Mouse (Mus musculus) frontal cortex, postnatal 14 days (tissue): ENCODE data around the gene Vamp5.

ENCODE experiments used
- DNase-seq, 2 experiments: peaks; one replicate each; pipeline ENCODE4 v3.0.0; 2022; ENCODE audit warnings: low spot score in 2 of 2

The Vamp5 gene

GRCm38 (mm10) chr6:72389941-72390771 lies 9.9 kb upstream of the Vamp5 start, which contains the start of gene Vamp8:
TSS of gene Vamp8 (minus strand) at chr6:72390703.
- peak in 1 of 2 experiments; percentile 26 for DNase-seq

GRCm38 (mm10) chr6:72389471-72389940 lies 9.2 kb upstream of the Vamp5 start:
- no peak for DNase-seq

GRCm38 (mm10) chr6:72388791-72389329 lies 8.6 kb upstream of the Vamp5 start:
- DNase-seq = no peak

DNA sequence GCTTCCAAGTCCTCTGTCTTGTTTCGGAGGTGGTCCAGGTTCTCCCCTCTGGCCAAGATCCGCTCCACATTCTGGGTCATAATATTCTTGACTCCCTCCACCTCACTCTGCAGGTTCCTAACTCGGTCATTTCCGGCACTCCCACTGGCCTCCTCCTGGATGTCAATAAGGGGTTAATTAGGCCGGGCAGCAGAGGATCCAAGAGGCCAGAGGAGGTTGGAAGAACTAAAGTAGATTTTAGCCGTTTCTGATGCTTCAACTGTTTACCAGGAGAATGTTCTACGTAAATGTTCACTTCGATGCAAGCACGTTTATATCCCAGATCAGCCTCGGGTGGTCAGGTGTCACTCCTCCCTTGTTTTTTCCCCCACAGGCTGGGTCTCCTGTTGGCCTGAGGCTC lies 8.0 kb upstream of the Vamp5 start:
- no peak for DNase-seq

DNA sequence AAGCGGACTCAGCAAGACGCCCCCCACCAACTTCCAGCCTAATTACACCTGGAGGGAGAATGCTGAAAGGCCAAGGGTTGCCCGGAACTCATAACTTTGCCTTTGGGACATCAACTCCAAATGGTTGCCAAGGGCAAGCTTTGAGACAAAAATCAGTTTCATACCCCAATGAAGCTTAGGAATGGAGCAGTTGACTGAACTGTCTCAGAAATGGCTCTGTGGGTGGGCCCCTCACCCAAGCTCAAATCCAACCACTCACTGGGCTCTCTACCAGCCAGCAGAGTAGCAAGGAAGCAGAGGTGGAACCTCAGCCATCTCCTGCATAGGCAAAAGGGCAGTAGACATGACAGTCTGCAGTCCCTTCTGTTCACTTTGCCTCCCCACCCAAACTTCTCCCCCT lies 7.5 kb upstream of the Vamp5 start:
- DNase-seq = no peak

- DNase-seq = no peak
These were observed 6.3 kb upstream of the Vamp5 start for GRCm38 (mm10) chr6:72386561-72386960.

- DNase-seq = no peak
These were observed 5.0 kb upstream of the Vamp5 start for GRCm38 (mm10) chr6:72385258-72385657.

DNA sequence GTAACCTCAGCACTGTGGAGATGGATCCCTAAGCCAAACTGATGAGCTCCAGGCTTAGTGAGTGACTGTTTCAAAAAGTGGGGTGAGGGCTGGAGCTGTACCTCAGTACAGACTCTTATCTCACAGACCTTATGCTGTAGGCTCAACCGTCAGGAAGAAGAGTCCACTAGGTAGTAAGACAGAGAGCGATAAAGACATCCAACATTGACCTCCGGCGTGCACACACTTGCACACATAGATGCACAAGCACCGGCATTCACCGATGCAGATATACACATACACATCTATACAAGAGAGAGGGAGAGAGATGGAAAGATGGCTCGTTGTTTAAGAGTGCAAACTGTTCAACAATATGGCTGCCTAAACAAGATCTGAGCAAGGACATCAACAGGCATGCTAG lies 3.7 kb upstream of the Vamp5 start:
- no peak for DNase-seq

DNA sequence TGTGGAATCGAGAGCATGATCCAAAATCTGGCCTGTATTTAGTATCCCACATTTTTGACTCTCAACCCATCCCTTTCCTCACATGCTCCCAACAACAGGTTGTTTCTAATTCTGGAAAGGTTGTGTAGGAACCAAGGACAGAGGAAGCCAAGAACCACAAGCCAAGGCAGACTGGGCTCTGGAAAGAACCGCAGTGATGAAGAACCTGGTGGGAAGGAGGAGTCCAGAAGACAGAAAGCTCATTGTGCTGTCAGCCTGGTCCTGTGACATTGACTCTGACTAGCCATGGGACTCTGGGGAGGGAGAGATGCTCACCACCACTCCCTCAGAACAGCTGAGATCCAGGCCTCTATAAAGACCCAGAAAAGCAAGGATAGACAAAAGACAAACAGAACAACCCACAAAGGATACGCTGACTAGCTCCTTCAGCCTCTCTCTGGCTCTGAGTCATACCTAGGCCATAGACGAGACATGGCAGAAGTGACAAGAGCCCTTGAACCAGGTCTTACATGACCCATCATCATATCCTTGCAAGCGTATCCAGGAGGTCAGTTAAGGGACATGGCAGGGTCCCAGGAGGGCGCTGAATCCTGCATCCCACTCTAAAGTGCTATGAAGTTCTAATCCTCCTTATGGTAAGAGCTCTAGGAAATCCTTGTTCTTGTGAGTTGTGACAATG lies 3.0 kb upstream of the Vamp5 start:
- no peak for DNase-seq

DNA sequence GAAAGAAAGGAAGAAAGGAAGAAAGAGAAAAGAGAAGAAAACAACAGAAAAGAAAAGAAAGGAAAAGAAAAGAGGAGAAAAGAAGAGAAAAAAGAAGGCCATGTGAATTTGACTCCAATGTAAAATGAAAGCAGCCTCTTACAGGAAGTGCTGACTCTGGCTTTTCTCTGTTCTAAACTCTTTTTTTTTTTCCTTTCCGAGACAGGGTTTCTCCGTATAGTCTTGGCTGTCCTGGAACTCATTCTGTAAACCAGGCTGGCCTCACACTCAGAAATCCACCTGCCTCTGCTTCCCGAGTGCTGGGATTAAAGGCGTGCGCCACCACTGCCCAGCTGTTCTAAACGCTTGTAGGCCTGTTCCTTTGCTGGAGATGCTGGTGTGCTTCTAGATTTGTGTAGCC lies 2.2 kb upstream of the Vamp5 start:
- no peak for DNase-seq

DNA sequence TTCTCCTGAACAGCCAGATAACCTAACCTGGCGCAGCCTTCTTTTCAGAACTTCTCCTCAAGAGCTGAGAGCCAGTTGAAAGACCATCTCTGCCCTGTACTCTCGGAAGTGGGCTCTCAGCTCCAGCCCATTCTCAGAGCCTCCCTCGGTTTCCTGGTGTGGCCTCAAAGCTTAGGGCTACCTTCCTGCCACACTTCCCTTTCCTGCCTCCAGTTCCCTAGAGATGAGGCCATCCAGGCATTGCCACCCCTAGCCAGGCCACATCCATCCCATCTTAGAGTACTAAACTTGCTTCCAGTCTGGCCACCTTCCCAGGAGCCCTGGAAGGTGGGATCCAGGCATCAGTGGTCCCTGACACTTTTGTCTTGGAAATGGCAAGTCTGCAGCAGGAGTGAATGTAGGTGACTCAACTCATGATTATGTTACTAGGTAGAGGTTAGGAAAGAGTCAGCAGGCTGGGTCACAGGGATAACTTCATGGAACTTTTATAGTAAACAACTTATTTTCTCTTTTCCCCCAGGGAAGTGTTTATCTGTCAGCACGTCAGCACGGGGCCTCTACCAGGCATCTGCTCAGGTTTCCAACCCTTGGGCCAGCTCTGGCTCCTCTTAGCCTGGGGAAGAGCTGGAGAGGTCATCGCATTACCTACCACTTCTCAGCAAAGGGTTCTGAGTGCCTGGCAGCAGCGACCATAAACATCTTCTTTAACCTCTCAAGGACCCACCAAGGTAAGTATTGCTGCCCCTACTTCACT lies 714 bp downstream of the Vamp5 start:
- DNase-seq = no peak

DNA sequence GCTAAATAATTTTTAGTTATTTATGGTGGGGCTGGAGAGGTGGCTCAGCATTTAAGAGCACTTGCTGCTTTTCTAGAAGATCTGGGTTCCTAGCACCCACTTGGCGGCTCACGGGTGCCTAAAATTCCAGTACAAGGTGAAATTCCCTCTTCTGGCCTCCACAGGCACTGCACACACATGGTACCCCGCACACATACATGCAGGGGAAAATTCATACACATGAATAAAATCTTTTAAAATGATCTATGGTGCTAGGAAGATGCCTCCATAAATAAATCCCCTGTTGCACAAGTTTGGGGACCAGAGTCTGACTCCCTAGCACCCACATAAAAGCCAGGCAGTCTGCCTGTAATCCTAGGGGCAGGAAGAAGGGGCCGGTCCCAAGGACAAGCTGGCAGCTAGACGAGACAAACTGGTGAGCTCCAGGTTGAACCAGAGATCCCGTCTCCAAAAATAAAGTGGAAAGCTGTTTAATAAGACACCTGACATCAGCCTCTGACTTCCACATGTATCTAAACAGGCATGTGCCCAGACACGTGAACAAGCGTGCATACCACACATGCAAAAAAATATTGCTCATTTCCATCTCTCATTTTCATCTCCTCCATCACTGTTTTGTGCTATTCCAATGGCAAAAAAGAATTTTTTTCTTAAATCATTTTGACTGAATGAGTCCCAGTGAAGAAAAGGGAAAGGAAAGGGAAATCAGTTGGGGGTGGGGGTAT lies 1.6 kb downstream of the Vamp5 start:
- no peak for DNase-seq

- no peak for DNase-seq
These were observed 5.3 kb downstream of the Vamp5 start for GRCm38 (mm10) chr6:72374820-72375563.

GRCm38 (mm10) chr6:72374206-72374605 lies 6.1 kb downstream of the Vamp5 start:
- DNase-seq = no peak

- no peak for DNase-seq
These were observed 7.1 kb downstream of the Vamp5 start for GRCm38 (mm10) chr6:72373184-72373583.

GRCm38 (mm10) chr6:72371571-72371970 lies 8.7 kb downstream of the Vamp5 start:
- DNase-seq = no peak

DNA sequence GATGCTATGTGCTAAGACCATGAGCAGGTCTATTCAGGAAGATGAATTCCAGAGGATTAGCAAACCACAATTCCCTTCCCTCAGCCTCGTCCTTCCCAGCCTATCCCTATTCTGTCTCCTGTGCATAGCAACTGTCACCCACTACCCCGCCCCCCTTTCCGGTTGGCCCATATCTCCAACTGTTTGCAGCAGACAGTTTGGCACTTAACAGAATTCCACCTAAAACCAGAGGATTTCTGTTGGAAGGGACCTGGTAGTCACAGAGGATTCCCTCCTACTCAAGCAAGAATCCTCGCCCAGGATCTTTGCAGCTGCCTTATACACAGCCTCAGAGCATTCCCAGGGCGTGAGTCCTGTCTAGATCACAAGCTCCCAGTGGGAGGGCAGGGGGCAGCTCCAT lies 9.1 kb downstream of the Vamp5 start:
- no peak for DNase-seq

DNA sequence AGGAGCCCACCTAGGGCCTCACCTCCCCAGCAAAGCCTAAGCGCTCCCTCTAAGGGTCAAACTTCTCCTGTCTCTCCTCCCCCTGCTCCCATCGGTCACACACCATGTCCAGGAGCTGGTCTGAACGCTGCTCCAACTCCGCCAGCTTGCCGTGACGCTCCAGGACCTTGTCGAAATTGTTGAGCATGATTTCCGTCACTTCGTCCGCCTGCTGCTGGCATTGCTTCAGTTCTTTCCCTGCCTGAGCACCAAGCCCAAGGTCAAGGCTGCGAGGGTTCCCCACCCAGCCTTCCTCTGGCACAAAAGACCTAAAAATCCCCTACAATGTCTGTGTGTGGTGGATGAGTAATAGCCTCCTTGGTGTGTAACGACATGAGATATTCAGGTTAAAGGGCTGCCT lies 10.2 kb downstream of the Vamp5 start:
- DNase-seq = no peak

- DNase-seq = no peak
These were observed 10.7 kb downstream of the Vamp5 start for GRCm38 (mm10) chr6:72369557-72369956.

DNA sequence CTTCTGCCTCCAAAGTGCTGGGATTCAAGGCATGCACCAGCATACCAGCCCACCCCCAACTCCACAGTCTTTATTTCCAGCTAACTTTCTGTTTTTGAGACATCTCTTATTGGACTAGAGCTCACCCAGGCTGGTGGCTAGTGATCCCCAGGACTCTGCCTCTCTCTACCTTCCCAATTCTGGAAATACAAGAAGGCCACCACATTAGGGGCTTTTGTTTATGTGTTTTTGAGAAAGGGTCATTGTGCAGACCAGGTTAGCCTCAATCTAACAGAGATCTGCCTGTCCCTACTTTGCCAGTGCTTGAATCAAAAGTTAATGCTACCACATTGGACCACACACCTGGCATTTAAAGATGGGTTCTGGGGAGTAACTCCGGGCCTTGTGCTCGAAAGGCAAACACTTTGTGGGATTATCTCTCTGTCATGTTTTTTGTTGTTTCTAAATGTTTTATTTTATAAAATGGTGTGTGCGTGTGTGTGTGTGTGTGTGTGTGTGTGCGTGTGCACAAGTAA lies 12.8 kb downstream of the Vamp5 start:
- DNase-seq = no peak
